Mouse (Mus musculus) monocyte, adult 2 months (primary cell): Measurements from ENCODE around the gene Morn1.
"Not testable (repeated sequence)": the region's sequence is repeated elsewhere in the genome, so short reads cannot be mapped to it uniquely, and the experiment has no call there.

Experiments used
- DNase-seq, 2 experiments: peaks; one replicate each; pipeline ENCODE4 v3.0.0; 2022; ENCODE audit warnings: low spot score in 2 of 2, low read depth in 1 of 2

Morn1 gene

DNA sequence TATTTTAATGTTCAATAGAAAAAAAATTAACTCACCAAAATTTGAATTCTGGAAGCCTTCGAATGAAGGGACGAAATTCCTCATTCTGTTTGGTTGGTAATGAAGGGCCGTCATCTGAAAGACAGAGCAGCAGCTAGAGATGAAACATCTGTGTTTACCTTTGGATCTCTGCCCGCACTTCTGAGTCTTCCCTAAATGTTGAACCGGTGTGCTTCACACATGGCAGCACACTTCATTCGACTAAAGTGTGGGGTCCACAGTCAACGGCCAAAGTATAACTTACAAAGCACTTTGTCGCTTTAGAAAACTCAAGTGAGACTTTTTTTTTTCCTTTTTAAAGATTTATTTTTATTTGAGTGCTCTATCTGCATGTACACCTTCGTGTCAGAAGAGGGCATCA lies 9.7 kb upstream of the Morn1 start:
- no peak for DNase-seq

GRCm38 (mm10) chr4:155078808-155079207 lies 7.6 kb upstream of the Morn1 start:
- DNase-seq: not testable (repeated sequence)

- no peak for DNase-seq
Observed at GRCm38 (mm10) chr4:155079666-155080065, 6.7 kb upstream of the Morn1 start.

GRCm38 (mm10) chr4:155083553-155083952 lies 2.8 kb upstream of the Morn1 start:
- DNase-seq: no peak

GRCm38 (mm10) chr4:155084351-155084750 lies 2.0 kb upstream of the Morn1 start:
- DNase-seq: no peak

GRCm38 (mm10) chr4:155085206-155086107 lies 920 bp upstream of the Morn1 start:
- no peak for DNase-seq

GRCm38 (mm10) chr4:155089241-155089640 lies 2.9 kb downstream of the Morn1 start:
- no peak for DNase-seq

DNA sequence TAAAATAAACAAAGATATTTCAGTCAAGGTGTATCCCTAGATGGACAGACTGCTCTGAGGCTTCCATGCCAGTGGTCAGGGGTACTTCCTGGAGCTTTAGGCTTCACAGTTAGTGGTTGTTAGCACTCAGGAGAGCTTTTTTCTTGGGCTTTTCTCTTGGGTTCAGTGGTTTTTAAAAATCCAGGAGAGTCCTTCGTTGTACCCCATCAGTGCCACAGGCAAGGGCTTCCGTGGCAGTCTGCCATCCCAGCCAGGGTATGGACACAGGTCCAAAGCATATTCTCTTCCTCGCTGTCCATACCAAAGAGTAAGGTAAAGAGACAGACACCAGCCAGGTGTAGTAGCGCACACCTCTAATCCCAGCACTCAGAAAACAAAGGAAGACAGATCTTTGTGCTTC lies 3.8 kb downstream of the Morn1 start:
- no peak for DNase-seq

- no peak for DNase-seq
Observed at GRCm38 (mm10) chr4:155090688-155091449, 4.5 kb downstream of the Morn1 start.

DNA sequence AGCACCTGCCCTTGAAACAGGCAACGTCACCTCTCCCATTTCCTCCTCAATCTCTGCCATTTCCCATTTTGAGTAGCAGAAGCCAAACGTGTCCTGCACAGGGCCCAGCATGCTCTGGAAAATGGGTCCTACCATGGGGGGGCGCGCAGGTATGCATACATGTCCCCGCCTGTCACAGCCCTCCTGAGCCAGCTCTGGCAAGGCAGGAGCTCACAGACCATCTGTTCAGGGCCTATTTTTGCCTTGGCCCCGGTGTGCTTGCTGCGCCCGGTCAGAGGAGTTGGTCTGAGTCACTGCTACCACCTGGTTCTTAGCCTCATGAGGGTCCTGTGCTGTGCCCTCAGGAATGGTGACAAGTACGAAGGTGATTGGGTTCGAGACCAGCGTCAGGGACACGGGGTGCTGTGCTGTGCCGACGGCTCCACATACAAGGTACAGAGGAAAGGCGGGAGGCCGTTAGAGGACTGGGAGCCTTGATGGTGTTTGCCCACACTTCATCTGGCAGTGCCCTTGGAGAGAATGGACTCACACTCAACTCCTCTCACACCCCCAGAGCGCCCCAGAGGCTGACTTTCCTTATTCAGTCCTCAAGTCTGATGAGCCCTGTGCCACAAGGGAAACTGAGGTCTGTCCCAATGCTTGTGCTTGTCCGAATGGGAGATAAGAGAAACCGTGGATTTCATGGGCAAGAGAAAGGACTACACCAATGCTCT lies 6.5 kb downstream of the Morn1 start:
- no peak for DNase-seq

GRCm38 (mm10) chr4:155093431-155094149 lies 7.2 kb downstream of the Morn1 start:
- DNase-seq: no peak

DNA sequence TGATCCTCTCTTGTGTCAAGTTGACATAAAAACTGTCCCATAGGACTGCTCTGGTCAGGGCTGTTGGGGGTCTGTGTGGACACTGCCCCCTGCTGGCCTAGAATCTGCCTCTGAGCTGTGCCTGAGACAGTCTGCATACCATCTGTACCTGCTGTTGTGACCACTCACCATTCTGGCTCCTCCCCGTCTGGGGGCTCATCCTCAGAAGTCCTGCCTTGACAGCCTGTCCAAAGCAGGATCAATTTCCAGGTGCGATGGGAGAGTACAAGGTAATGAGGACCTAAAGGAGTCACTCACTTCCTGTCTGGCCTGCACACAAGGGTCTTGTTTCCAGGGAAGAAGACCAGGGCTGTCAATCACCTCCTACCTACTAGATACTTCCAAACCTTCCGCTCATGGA lies 8.2 kb downstream of the Morn1 start:
- no peak for DNase-seq

DNA sequence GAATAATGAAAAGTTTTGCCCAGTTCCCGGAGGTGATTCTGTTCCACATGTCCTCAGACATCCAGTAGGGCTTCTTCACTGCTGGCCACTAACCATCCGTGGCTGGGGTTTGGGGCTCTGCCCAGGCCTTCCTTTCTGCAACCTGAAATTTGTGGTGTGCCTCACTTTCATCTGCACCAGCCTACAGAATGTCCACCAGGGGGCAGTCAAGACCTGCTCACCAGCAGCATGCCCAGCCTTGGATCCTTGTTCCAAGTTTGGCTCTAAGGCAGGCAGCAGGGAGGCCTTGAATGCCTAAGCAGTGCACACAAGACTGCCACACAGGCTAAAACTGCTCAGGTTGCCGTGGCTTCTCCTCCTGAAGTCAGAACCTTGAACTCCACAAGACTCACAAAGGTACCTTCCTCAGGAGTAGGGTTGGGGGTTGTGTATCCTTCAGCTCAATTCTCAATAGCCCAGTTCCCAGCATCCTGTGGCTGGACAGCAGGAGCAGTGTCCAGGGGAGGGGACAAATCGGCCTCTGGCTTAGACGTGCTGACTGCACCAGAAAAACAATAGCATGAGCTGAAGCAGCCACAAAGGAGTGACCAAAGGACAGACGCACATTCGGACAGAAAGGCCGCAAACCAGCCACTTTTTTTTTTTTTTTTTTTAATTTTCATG lies 9.0 kb downstream of the Morn1 start:
- DNase-seq: peak; percentile 41 to 72

GRCm38 (mm10) chr4:155095967-155096366 lies 9.6 kb downstream of the Morn1 start:
- DNase-seq: no peak

GRCm38 (mm10) chr4:155097452-155097851 lies 11.1 kb downstream of the Morn1 start:
- DNase-seq: no peak

DNA sequence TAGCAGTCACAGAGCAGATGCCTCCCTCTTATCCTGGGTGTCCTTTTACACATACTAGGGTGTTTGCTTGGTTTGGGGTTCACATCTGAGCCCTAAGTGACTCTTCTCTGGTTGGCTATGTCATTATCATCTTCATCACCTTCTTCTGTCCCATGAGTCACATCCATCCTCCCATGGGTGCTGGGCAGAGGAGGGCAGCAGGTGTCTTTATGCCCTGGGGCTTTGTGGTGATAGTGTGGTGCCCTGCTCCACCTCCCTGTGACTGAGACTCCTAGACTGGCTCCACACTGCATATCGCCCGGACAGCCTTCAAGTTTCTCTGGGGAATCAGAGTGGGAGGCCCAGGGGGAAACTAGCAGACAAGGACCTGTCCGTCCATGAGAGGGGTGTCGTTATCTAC lies 12.2 kb downstream of the Morn1 start:
- no peak for DNase-seq

DNA sequence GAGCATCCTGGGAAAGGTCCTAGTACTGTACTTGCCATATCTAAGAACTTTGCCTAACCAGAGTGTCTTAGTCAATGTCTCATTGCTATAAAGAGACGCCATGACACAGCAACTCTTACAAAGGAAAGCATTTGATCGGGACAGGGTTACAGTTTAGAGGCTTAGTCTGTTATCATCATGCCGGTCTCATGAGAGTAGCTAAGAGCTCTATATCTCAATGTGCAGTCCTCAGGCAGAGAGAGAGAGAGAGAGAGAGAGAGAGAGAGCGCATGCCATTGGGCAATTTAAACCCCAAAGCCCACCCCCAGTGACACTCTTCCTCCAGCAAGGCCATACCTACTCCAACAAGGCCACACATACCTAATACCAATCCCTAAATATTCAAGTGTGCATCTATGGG lies 21.5 kb downstream of the Morn1 start:
- no peak for DNase-seq

GRCm38 (mm10) chr4:155109471-155109870 lies 23.1 kb downstream of the Morn1 start:
- no peak for DNase-seq

- no peak for DNase-seq
Observed at GRCm38 (mm10) chr4:155113766-155114410, 27.5 kb downstream of the Morn1 start.

- DNase-seq: no peak
Observed at GRCm38 (mm10) chr4:155116607-155117006, 30.2 kb downstream of the Morn1 start.
